Mouse (Mus musculus): ENCODE measurements around the gene Tmem245. TPM values are rescaled to one million over a fixed set of nuclear protein-coding genes. Genes with fewer than 3 reads are reported as not detected.
"Not testable (repeated sequence)": the region's sequence is repeated elsewhere in the genome, so short reads cannot be mapped to it uniquely, and the experiment has no call there.

The Tmem245 gene
- total RNA-seq, 1 experiment from 2014 or later: 10.2 TPM

DNA sequence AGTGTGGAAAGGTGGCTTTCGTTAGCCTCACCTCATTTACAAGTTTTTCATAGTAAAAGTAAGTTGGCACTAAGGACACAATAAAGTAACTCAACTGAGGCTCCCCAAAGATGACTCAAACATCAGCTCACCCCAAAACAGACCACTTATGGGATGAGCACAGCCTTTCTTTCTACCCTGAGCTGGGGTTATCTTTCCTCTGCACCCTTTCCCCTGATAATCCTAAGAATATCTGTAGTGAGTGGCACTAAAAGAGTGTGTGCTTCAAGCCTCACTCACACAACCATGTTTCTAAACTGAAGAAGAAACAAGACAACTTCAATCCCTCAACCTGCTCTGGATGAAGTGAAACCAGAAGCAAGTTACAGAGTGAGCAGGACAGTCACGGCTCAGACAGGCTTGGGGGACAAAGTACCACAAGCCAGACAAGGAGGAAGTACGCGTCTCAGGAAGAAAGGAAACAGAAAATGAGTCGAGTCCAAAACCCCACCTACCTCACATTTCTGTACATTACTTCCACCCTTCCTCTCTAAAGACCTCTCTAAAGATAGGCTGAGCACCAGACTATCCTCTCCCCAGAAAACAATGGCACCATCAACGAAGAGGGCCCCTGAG is 54.6 kb downstream of the Tmem245 start:
- peak; percentile 67 to 74 for ATAC-seq (replicated peaks in 1 of 2; ENCODE audit: insufficient read depth in 1 of 2, low FRiP score in 2 of 2, low TSS enrichment in 1 of 2, low read depth in 1 of 2, poor library complexity in 2 of 2, severe bottlenecking in 2 of 2)

DNA sequence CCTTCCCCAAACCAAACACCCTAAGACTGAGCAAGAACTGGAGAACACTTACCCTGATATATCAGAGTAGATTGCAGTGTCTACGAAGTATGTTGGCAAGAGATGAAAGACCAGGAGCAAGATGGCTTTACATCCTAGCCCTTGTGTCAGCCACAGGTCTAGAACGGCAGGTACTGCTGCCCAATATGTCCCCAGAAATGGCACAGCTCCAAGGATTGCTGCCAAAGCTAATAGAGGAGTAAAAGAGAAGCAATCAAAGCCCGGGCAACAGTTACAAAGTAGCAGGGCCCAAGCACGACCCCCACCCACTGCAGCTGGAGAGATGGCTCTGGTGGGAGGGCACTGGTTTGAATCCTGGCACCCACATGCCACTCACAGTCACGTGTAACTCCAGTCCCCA is 58.8 kb downstream of the Tmem245 start:
- no peak for ATAC-seq (replicated peaks in 1 of 2; ENCODE audit: insufficient read depth in 1 of 2, low FRiP score in 2 of 2, low TSS enrichment in 1 of 2, low read depth in 1 of 2, poor library complexity in 2 of 2, severe bottlenecking in 2 of 2)

DNA sequence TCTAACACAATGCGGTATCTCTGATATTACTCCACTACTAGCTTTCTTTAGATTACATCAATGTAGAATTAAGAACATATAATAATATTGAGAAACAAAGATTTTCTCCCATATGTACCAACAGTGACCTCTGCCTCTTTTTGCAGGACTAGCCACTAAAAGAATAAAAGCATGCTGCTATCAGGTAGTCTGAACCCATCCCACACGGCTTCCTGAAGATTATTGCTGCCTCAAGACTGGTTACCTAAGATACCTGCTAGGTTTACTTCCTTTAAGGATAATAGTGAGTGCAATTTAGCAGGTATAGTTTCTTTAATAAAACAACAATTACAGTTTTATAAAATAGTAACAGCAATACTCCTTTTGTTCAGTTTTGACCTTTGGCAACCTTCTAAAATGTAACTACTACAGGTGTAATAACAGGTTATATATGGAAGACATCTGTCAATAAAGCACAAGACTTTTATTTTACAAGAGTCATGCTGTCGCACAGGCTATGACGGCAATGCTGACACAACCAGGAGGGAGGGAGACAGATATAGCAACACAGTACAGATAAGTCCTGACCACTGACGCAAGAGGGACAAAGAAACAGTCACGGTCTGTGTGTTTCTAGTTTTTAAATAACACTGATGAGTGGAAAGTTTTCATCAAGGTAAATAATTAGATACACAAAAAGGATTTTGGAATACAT is 60.8 kb downstream of the Tmem245 start:
- ATAC-seq (replicated peaks in 1 of 2; ENCODE audit: insufficient read depth in 1 of 2, low FRiP score in 2 of 2, low TSS enrichment in 1 of 2, low read depth in 1 of 2, poor library complexity in 2 of 2, severe bottlenecking in 2 of 2): no peak

DNA sequence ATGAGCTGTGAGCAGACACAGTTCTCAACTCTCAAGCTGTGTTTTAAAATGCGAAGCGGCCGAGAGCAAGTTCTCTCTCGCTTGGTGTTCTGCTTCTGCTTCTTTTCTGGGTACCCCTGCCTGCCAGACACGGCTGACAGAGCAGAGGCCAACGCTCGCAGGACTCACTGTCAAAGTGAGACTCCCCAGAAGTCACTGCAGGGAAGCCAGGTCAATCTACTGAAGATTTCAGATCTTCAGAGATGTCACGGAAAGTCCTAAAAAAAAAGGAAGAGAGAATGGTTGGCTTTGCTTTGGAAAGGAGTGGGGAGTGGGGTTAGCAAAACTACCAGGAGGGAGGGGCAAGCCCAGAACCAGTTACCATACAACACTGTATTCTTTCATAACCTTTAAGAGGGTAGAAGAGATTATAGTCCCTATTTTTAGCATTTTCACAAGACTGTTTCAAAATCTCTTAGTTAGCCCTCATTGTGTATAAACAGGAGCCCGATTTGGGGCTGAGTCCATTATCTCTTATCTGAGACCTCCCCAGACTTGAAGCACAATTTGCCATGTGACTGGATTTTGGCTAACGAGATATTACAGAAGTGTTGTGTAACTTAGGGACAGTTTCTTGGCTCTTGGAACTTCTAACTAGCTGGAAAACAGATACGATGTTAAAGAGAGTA is 67.1 kb downstream of the Tmem245 start:
- no peak for ATAC-seq (replicated peaks in 1 of 2; ENCODE audit: insufficient read depth in 1 of 2, low FRiP score in 2 of 2, low TSS enrichment in 1 of 2, low read depth in 1 of 2, poor library complexity in 2 of 2, severe bottlenecking in 2 of 2)

DNA sequence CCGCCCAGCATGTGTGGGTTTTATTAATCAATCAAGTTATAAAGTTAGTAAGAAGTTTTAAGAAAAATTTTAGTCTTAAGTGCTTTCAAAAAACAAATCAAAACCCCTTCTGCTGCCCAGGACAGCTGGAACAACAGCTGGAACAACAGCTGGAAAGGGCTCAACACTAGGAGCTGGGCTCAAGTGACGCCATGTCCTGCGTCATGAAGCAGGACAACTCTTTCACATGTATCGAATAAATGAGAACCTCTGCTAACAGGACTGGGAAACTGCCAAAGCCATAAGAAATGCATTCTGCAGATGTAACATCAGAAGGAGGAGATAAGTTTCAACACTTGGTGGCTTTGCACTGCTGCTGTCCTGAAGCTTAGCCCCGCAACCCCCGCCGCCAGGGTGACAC is 68.3 kb downstream of the Tmem245 start:
- ATAC-seq (replicated peaks in 1 of 2; ENCODE audit: insufficient read depth in 1 of 2, low FRiP score in 2 of 2, low TSS enrichment in 1 of 2, low read depth in 1 of 2, poor library complexity in 2 of 2, severe bottlenecking in 2 of 2): no peak

DNA sequence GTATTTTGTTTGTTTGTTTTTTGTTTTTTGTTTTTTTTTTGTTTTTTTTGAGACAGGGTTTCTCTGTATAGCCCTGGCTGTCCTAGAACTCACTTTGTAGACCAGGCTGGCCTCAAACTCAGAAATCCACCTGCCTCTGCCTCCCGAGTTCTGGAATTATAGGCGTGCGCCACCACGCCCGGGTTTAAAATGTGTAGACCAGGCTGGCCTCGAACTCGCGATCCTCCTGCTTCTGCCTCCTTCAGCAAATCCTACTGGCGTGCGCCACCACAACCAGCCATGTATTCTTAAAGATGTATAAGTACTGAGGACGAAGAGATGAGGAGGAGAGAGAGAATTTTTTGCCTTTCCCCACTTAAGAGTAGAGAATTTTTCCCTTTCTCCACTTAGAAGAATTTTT is 76.7 kb downstream of the Tmem245 start:
- not testable (repeated sequence) for ATAC-seq (replicated peaks in 1 of 2; ENCODE audit: insufficient read depth in 1 of 2, low FRiP score in 2 of 2, low TSS enrichment in 1 of 2, low read depth in 1 of 2, poor library complexity in 2 of 2, severe bottlenecking in 2 of 2)

DNA sequence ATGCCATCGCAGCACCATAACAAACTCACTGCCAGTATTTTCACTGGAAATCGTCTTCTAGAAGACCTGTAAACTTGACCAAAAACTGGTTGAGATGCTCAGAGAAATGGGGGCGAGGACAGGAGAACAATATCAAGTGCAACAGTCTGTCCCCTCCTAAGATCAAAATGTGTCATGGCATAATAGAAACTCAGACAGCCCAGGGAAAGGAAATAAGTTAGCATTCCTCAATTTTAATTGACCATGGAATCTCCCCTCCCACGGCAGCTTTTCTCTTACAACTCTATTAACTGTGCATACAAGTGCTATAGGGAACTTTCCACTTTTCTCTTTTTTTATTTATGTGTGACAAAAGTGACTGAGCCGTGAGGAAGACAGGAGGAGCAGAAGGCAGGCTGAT is 79.5 kb downstream of the Tmem245 start:
- no peak for ATAC-seq (replicated peaks in 1 of 2; ENCODE audit: insufficient read depth in 1 of 2, low FRiP score in 2 of 2, low TSS enrichment in 1 of 2, low read depth in 1 of 2, poor library complexity in 2 of 2, severe bottlenecking in 2 of 2)

GRCm38 (mm10) chr4:56865971-56866370 is 81.3 kb downstream of the Tmem245 start:
- ATAC-seq (replicated peaks in 1 of 2; ENCODE audit: insufficient read depth in 1 of 2, low FRiP score in 2 of 2, low TSS enrichment in 1 of 2, low read depth in 1 of 2, poor library complexity in 2 of 2, severe bottlenecking in 2 of 2): no peak

- ATAC-seq (replicated peaks in 1 of 2; ENCODE audit: insufficient read depth in 1 of 2, low FRiP score in 2 of 2, low TSS enrichment in 1 of 2, low read depth in 1 of 2, poor library complexity in 2 of 2, severe bottlenecking in 2 of 2): peak; percentile 91 to 94
Observed at GRCm38 (mm10) chr4:56865003-56865511, 82.2 kb downstream of the Tmem245 start, which contains the start of gene Ctnnal1. TSS of gene Ctnnal1 (minus strand) at chr4:56865188.

- ATAC-seq (replicated peaks in 1 of 2; ENCODE audit: insufficient read depth in 1 of 2, low FRiP score in 2 of 2, low TSS enrichment in 1 of 2, low read depth in 1 of 2, poor library complexity in 2 of 2, severe bottlenecking in 2 of 2): no peak
Observed at GRCm38 (mm10) chr4:56864417-56865001, 82.7 kb downstream of the Tmem245 start.

- ATAC-seq (replicated peaks in 1 of 2; ENCODE audit: insufficient read depth in 1 of 2, low FRiP score in 2 of 2, low TSS enrichment in 1 of 2, low read depth in 1 of 2, poor library complexity in 2 of 2, severe bottlenecking in 2 of 2): no peak
Observed at GRCm38 (mm10) chr4:56864016-56864415, 83.2 kb downstream of the Tmem245 start.

- ATAC-seq (replicated peaks in 1 of 2; ENCODE audit: insufficient read depth in 1 of 2, low FRiP score in 2 of 2, low TSS enrichment in 1 of 2, low read depth in 1 of 2, poor library complexity in 2 of 2, severe bottlenecking in 2 of 2): no peak
Observed at GRCm38 (mm10) chr4:56861551-56861950, 85.7 kb downstream of the Tmem245 start.

- no peak for ATAC-seq (replicated peaks in 1 of 2; ENCODE audit: insufficient read depth in 1 of 2, low FRiP score in 2 of 2, low TSS enrichment in 1 of 2, low read depth in 1 of 2, poor library complexity in 2 of 2, severe bottlenecking in 2 of 2)
Observed at GRCm38 (mm10) chr4:56858733-56859132, 88.5 kb downstream of the Tmem245 start.

DNA sequence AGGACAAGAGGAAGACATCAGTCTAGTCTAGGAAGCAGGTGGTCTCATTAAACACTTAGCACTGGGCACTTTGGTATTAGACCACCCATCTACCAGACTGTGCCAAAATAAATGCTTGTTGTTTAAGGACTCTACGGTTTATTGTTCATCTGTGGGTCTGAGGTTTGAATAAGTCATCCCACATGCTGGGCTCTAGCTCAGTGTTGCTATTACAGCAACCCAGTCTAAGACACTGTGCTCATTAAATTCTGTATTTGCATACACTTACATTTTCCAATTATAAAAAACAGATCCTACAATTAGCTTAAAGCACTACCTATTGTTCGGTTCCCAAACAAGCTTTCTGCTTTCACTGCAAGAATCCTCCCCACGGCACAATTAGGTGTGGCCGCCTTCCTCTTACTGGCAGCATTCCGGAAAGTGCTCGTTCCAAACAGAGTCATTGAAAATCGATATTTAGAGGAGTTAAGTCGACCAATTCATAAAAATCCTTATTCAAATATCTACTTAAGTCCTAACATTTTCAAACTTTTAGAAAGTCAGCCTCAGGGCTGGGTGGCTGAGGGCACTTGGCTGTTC is 90.8 kb downstream of the Tmem245 start:
- ATAC-seq (replicated peaks in 1 of 2; ENCODE audit: insufficient read depth in 1 of 2, low FRiP score in 2 of 2, low TSS enrichment in 1 of 2, low read depth in 1 of 2, poor library complexity in 2 of 2, severe bottlenecking in 2 of 2): no peak

- no peak for ATAC-seq (replicated peaks in 1 of 2; ENCODE audit: insufficient read depth in 1 of 2, low FRiP score in 2 of 2, low TSS enrichment in 1 of 2, low read depth in 1 of 2, poor library complexity in 2 of 2, severe bottlenecking in 2 of 2)
Observed at GRCm38 (mm10) chr4:56855935-56856334, 91.3 kb downstream of the Tmem245 start.

- ATAC-seq (replicated peaks in 1 of 2; ENCODE audit: insufficient read depth in 1 of 2, low FRiP score in 2 of 2, low TSS enrichment in 1 of 2, low read depth in 1 of 2, poor library complexity in 2 of 2, severe bottlenecking in 2 of 2): no peak
Observed at GRCm38 (mm10) chr4:56850724-56851123, 96.5 kb downstream of the Tmem245 start.

DNA sequence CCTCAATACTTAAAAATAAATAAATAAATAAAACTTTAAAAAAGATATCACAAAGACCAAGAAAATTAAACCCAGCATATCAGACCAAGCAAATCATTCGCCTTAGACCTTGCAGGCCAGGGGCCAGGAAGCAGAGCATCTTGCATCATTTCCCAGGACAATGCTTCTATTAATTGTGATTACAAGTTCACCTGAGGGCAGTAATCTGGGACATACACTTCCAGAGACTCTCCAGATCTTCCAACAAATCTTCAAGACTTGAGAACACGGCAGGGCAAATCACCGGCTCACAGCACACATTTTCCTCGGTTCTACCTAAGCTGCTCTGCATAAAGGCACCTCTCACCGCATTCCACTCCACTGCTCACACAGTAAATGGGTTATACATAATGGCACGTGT is 99.2 kb downstream of the Tmem245 start:
- ATAC-seq (replicated peaks in 1 of 2; ENCODE audit: insufficient read depth in 1 of 2, low FRiP score in 2 of 2, low TSS enrichment in 1 of 2, low read depth in 1 of 2, poor library complexity in 2 of 2, severe bottlenecking in 2 of 2): no peak

DNA sequence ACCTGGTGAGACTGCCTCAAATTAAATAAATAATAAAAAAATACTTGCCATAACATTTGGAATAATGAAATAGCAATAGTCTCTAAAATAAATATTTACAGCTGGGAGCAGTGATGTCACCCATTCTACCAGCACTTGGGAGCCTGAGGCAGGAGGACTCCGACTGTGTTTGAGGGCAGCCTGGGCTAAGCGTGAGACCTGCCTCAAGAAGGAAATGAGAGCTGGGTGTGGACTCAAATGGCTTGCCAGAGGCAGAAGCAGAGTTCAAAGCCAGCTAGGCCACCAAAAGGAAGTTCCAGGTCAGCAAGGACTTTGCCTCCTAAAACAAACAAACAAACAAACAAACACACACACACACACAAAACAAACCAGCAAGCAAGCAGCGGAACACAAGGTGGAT is 99.8 kb downstream of the Tmem245 start:
- no peak for ATAC-seq (replicated peaks in 1 of 2; ENCODE audit: insufficient read depth in 1 of 2, low FRiP score in 2 of 2, low TSS enrichment in 1 of 2, low read depth in 1 of 2, poor library complexity in 2 of 2, severe bottlenecking in 2 of 2)

Data from hematopoietic stem cell, adult 5-6 weeks (primary cell).